Mouse (Mus musculus): ENCODE measurements at regions not wholly inside any gene's neighbourhood (a gene's known extent, or its start where the extent isn't known, plus 50 kb on each side); places are given as distances from the start of the nearest gene placed in this dataset.

DNA sequence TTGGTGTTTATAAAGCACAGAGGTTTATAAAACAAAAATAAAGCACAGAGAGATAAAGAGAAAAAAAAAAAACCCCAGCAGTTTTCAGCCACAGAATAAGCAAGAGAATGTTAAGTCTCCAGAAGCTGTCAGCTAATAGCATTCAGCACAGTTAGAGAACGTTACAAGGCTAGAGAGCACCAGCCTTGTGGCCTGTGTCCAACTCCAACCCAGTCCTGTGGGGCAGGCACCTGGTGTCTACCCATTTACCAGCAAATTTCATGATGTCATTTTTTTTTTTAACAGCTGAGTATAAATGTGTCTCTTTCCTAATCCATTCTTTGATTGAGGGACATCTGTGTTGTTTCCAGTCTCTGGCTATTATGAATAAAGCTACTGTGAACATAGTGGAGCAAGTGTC lies 686.7 kb upstream of the 4930444P10Rik start:
- Histone ChIP-seq H3K4me1 (ENCODE audit: control insufficient read depth in 2 of 2, insufficient read depth in 2 of 2, low read length in 2 of 2, poor library complexity in 1 of 2) (no peaks in the 10 kb centered on the region), H3K9me3 (ENCODE audit: control insufficient read depth, insufficient read depth, low read depth, low read length) (no peaks in the 10 kb centered on the region), H3K4me3 (ENCODE audit: insufficient read depth in 1 of 2, low read depth in 1 of 2, low read length in 2 of 2, poor library complexity in 1 of 2, severe bottlenecking in 1 of 2) (no peak overlapping the region), H3K36me3 (ENCODE audit: control insufficient read depth, insufficient read depth, low read length, poor library complexity, severe bottlenecking) (no peaks in the 10 kb centered on the region), H3K9ac (ENCODE audit: insufficient read depth, low read depth, low read length, poor library complexity, severe bottlenecking) (no peak overlapping the region), H3K27ac (ENCODE audit: insufficient read depth, low read depth, low read length, poor library complexity, severe bottlenecking) (no peak overlapping the region)
- in situ Hi-C loops (cut with MboI; ENCODE audit: low sequenced_read_pairs in 2 of 2, unreplicated experiment in 2 of 2) = no loop called here
- TF ChIP-seq MAFK (IDR thresholded peaks at IDR 0.05; ENCODE audit: insufficient read depth, low read depth, low read length) (no peak), ZNF384 (IDR thresholded peaks at IDR 0.05; ENCODE audit: low read depth, low read length) (no peak), HCFC1 (IDR thresholded peaks at IDR 0.05; ENCODE audit: borderline replicate concordance, insufficient read depth, low read length) (no peak), ZC3H11A (IDR thresholded peaks at IDR 0.05; ENCODE audit: borderline replicate concordance, low read depth, low read length) (no peak), CHD2 (IDR thresholded peaks at IDR 0.05; ENCODE audit: low read depth, low read length) (no peak)
- no peak for DNase-seq (ENCODE audit: low read depth, low spot score)

DNA sequence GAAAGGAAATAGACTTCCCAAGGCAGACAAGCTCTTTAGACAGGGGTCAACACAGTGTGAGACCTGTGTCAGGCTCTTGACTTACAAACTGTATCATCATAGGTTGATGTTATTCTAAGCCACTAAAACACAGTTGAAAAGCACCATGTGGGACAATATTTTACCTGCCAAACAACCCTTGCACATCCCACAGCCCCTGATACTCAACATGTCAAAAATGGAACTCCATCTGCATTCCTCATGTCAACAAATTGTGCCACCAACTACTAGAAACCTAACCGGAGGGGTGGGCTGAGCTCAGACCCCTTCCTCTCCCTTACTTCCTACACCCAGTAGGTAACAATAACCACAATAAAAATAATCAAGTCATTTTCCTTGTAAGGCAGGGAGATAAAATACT lies 667.8 kb upstream of the 4930444P10Rik start:
- Histone ChIP-seq H3K36me3 (ENCODE audit: control insufficient read depth, insufficient read depth, low read length, poor library complexity, severe bottlenecking) (no peaks in the 10 kb centered on the region), H3K4me3 (ENCODE audit: insufficient read depth in 1 of 2, low read depth in 1 of 2, low read length in 2 of 2, poor library complexity in 1 of 2, severe bottlenecking in 1 of 2) (no peak overlapping the region), H3K9ac (ENCODE audit: insufficient read depth, low read depth, low read length, poor library complexity, severe bottlenecking) (no peak overlapping the region), H3K9me3 (ENCODE audit: control insufficient read depth, insufficient read depth, low read depth, low read length) (no peaks in the 10 kb centered on the region), H3K27ac (ENCODE audit: insufficient read depth, low read depth, low read length, poor library complexity, severe bottlenecking) (no peak overlapping the region), H3K4me1 (ENCODE audit: control insufficient read depth in 2 of 2, insufficient read depth in 2 of 2, low read length in 2 of 2, poor library complexity in 1 of 2) (no peaks in the 10 kb centered on the region)
- no peak for DNase-seq (ENCODE audit: low read depth, low spot score)
- in situ Hi-C loops (cut with MboI; ENCODE audit: low sequenced_read_pairs in 2 of 2, unreplicated experiment in 2 of 2) = no loop called here
- TF ChIP-seq ZC3H11A (IDR thresholded peaks at IDR 0.05; ENCODE audit: borderline replicate concordance, low read depth, low read length) (no peak), ZNF384 (IDR thresholded peaks at IDR 0.05; ENCODE audit: low read depth, low read length) (no peak), CHD2 (IDR thresholded peaks at IDR 0.05; ENCODE audit: low read depth, low read length) (no peak), MAFK (IDR thresholded peaks at IDR 0.05; ENCODE audit: insufficient read depth, low read depth, low read length) (no peak), HCFC1 (IDR thresholded peaks at IDR 0.05; ENCODE audit: borderline replicate concordance, insufficient read depth, low read length) (no peak)

Measured in ES-E14 (cell line).